In the genomic region with DNA sequence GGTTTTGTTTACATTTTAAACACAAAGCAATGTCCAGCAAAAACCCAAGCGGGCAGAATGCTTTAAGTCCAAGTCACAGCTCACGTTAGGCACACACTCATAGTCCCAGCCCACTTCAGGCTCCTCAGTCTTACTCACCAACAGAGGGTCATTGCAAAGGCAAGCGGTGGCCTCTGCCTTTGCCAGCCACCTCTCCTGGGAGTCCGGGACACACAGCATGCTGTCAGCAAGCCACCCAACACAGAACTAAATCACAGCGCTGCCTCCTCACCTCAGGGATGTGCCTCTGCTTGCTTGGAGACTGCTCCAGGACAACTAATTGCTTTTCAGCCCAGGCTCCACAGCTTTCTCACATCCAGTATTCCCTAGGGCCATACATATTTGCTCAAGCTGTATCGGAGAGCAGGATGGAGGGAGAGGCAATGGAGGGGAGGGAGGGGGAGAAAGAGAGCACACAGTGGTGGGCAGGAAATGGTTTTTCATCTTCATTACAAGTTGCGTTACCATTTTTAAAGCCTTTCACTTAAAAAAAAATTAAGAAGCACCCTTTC, we compare ENCODE assay signal across 12 mouse cellular contexts.
DNase-seq lines count a peak whose midpoint lies in the region; ATAC-seq and TF ChIP-seq lines count a peak whose summit lies in the region.
"Had no signal": no experiment of that assay in that cellular context is flagged by ENCODE, and none has a peak within 500 bp of the region (broad histone marks: within the 10 kb centered on the region; RNA-seq: fewer than 3 reads in every experiment).

No protein-coding gene starts in this region.

- H3K9me3 ChIP-seq in limb, embryonic 12.5 days = peaks cover 6% of the 10 kb centered on the region; the same call in 1 of the 2 replicates
- H3K9me3 ChIP-seq in limb, embryonic 10.5 days (replicated peaks) = no peaks in the 10 kb centered on the region
- H3K9me3 ChIP-seq in limb, embryonic 15.5 days = no peaks in the 10 kb centered on the region
- H3K9me3 ChIP-seq in neural tube, embryonic 15.5 days (replicated peaks) = no peaks in the 10 kb centered on the region

- TF ChIP-seq CTCF in heart, adult 2 months (IDR thresholded peaks at IDR 0.05) = no peak

- peak; percentile 17 to 32 for DNase-seq in heart, adult 2 months
- DNase-seq in heart, adult 8-10 months (ENCODE audit: low spot score) = no peak
- no peak for DNase-seq in limb, embryonic 10.5 days (ENCODE audit: low spot score)
- no peak for DNase-seq in left cerebral cortex, postnatal 25 days (ENCODE audit: low spot score in 2 of 2)
- DNase-seq: cerebellum, adult 8-10 months; spleen, adult 18-20 months; thymus, adult 18-20 months had no signal

- TF ChIP-seq POLR2A in heart, adult 2 months (IDR thresholded peaks at IDR 0.05; ENCODE audit: insufficient read depth, low read depth, low read length) = 0 out of 2 replicates have a peak, but pooled peaks have one; percentile 22

- H3K4me1 ChIP-seq in heart, adult 2 months (ENCODE audit: control insufficient read depth, insufficient read depth, low read length) = peaks cover 3% of the 10 kb centered on the region
- H3K4me1 ChIP-seq in limb, embryonic 12.5 days (replicated peaks) = peaks cover 43% of the 10 kb centered on the region
- peaks cover 35% of the 10 kb centered on the region for H3K4me1 ChIP-seq in limb, embryonic 10.5 days
- H3K4me1 ChIP-seq in limb, embryonic 15.5 days = peaks cover 12% of the 10 kb centered on the region; the same call in 1 of the 2 replicates
- H3K4me1 ChIP-seq in neural tube, embryonic 15.5 days = peaks cover 19% of the 10 kb centered on the region

- no peak overlapping the region; the same call in 1 of the 2 replicates for H3K27ac ChIP-seq in heart, adult 2 months
- peak overlapping the region; percentile 42; the same call in 1 of the 2 replicates for H3K27ac ChIP-seq in limb, embryonic 12.5 days
- no peak overlapping the region for H3K27ac ChIP-seq in limb, embryonic 10.5 days
- H3K27ac ChIP-seq in limb, embryonic 15.5 days = 0 out of 2 replicates have a peak overlapping the region, but pooled peaks have one; percentile 12
- peak overlapping the region; percentile 28; the same call in 1 of the 2 replicates for H3K27ac ChIP-seq in neural tube, embryonic 15.5 days (replicated peaks)
- H3K27ac ChIP-seq: liver, embryonic 14.5 days had no signal

- no peaks in the 10 kb centered on the region for H3K27me3 ChIP-seq in heart, adult 2 months (ENCODE audit: control insufficient read depth, insufficient read depth, low read length)
- no peaks in the 10 kb centered on the region for H3K27me3 ChIP-seq in limb, embryonic 12.5 days
- no peaks in the 10 kb centered on the region for H3K27me3 ChIP-seq in limb, embryonic 10.5 days (ENCODE audit: low read depth, poor library complexity, severe bottlenecking)
- H3K27me3 ChIP-seq in limb, embryonic 15.5 days = no peaks in the 10 kb centered on the region
- no peaks in the 10 kb centered on the region for H3K27me3 ChIP-seq in neural tube, embryonic 15.5 days (replicated peaks)

- ATAC-seq in limb, embryonic 12.5 days (ENCODE audit: insufficient number of reproducible peaks, insufficient read depth, low FRiP score, low TSS enrichment, low read depth) = peak; percentile 50; the same call in 1 of the 2 replicates
- no peak for ATAC-seq in limb, embryonic 15.5 days (ENCODE audit: insufficient number of reproducible peaks, low FRiP score, low TSS enrichment, low read depth)
- peak; percentile 39; the same call in 1 of the 2 replicates for ATAC-seq in neural tube, embryonic 15.5 days (ENCODE audit: low FRiP score)
- ATAC-seq: intestine, postnatal 0 days had no signal

- no peak overlapping the region for H3K9ac ChIP-seq in heart, adult 2 months (ENCODE audit: low read depth, low read length)
- H3K9ac ChIP-seq in limb, embryonic 12.5 days (replicated peaks) = no peak overlapping the region
- no peak overlapping the region for H3K9ac ChIP-seq in limb, embryonic 15.5 days
- H3K9ac ChIP-seq in neural tube, embryonic 15.5 days (replicated peaks) = no peak overlapping the region
- H3K9ac ChIP-seq: liver, embryonic 14.5 days had no signal

- H3K4me3 ChIP-seq in heart, adult 2 months = no peak overlapping the region
- no peak overlapping the region for H3K4me3 ChIP-seq in limb, embryonic 12.5 days (replicated peaks)
- H3K4me3 ChIP-seq in limb, embryonic 10.5 days = no peak overlapping the region
- no peak overlapping the region for H3K4me3 ChIP-seq in limb, embryonic 15.5 days
- H3K4me3 ChIP-seq in neural tube, embryonic 15.5 days (replicated peaks) = no peak overlapping the region

- peak overlapping the region; percentile 23; the same call in 1 of the 2 replicates for H3K4me2 ChIP-seq in limb, embryonic 12.5 days
- no peak overlapping the region for H3K4me2 ChIP-seq in limb, embryonic 15.5 days
- peak overlapping the region; percentile 17; the same call in 1 of the 2 replicates for H3K4me2 ChIP-seq in neural tube, embryonic 15.5 days

- WGBS in heart, adult 2 months = 68% methylated on average over 7 of the region's 7 CpGs
- 47% methylated on average over 7 of the region's 7 CpGs for WGBS in limb, embryonic 12.5 days
- 67% methylated on average over 7 of the region's 7 CpGs for WGBS in limb, embryonic 10.5 days
- WGBS in limb, embryonic 15.5 days = 42% methylated on average over 7 of the region's 7 CpGs
- WGBS in neural tube, embryonic 15.5 days = 51% methylated on average over 7 of the region's 7 CpGs

- no peaks in the 10 kb centered on the region for H3K36me3 ChIP-seq in heart, adult 2 months (ENCODE audit: control insufficient read depth, insufficient read depth, low read length)
- H3K36me3 ChIP-seq in limb, embryonic 12.5 days = no peaks in the 10 kb centered on the region
- H3K36me3 ChIP-seq in limb, embryonic 10.5 days = no peaks in the 10 kb centered on the region
- no peaks in the 10 kb centered on the region for H3K36me3 ChIP-seq in limb, embryonic 15.5 days
- H3K36me3 ChIP-seq in neural tube, embryonic 15.5 days = no peaks in the 10 kb centered on the region

- no peak for TF ChIP-seq EP300 in heart, adult 2 months (IDR thresholded peaks at IDR 0.05; ENCODE audit: insufficient read depth, low read depth, low read length)

- H3K79me2 ChIP-seq in heart, adult 2 months (replicated peaks; ENCODE audit: control insufficient read depth, insufficient read depth, low read length) = no peaks in the 10 kb centered on the region

- intact Hi-C loops in heart, adult 2 months (cut with DNase I) = no loop called here
- intact Hi-C loops in left cerebral cortex, postnatal 25 days (cut with DNase I) = no loop called here

Comparison
In these comparisons a context has a peak if more than half of its experiments do, and no peak if none do; other contexts are left out.
1. DNase-seq: peak in heart, adult 2 months (2 of 2); none in heart, adult 8-10 months (single experiment), limb, embryonic 10.5 days (single experiment) and left cerebral cortex, postnatal 25 days (0 of 2).
2. H3K27ac ChIP-seq: peak in limb, embryonic 12.5 days (single experiment), limb, embryonic 15.5 days (single experiment) and neural tube, embryonic 15.5 days (single experiment); none in heart, adult 2 months (single experiment) and limb, embryonic 10.5 days (single experiment).